Mouse (Mus musculus) MEL-GATA-1-ER (cell line): ENCODE data around the gene Tceanc2.

Experiments used
- DNase-seq: peaks from one replicate; pipeline ENCODE4 v3.0.0-alpha.2; 2012; ENCODE audit warnings: low read depth; ENCODE audit errors: extremely low read depth

The Tceanc2 gene

GRCm38 (mm10) chr4:107091696-107092095 is 87.2 kb downstream of the Tceanc2 start:
- no peak for DNase-seq

DNA sequence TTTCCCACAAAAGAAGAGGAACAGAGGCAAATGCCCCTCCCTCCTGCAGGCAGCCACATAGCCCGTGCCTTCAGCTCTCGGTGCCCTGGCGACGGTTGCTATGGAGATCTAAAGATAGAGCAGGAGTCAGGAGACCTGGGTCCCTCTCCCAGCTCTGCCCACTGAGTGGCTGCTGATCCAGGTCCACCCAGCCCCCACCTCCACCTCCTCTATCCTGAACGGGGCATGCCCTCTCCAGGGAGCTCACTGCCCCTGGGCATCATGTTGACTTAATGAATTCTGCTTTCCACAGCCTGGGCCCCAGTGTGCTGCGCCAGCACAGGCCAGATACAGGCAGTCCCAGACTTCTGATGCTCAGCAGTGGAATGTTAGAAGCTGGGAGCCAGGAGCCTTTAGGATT is 94.1 kb downstream of the Tceanc2 start:
- no peak for DNase-seq

DNA sequence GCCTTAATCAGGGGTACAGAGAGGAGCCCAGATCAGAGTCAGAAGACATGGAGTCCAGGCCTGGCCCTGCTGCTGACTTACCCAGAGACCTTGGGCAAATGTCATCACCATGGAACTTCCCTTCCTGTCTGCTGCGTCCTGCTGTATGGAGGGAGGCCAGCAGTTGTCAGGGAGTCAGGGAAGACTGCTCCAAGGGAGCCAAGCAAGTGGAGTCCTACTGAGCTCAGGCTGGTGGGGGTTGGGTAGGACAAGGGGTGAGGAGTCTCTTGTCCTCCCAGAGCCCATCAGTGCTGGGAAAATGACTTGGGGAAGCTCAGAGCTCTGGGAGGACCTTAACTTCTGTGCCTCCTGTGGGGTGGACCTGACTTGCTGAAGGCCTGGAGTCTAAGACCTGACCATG is 94.6 kb downstream of the Tceanc2 start:
- no peak for DNase-seq
